Mouse (Mus musculus) kidney, adult 18-20 months (tissue): ENCODE data around the gene Speer4c.
"Not testable (repeated sequence)": the region's sequence is repeated elsewhere in the genome, so short reads cannot be mapped to it uniquely, and the experiment has no call there.

ENCODE experiments used
- DNase-seq: peaks from one replicate; pipeline ENCODE4 v3.0.0; 2021

Speer4c gene

GRCm38 (mm10) chr5:15714171-15714570, at the start of gene Speer4c:
Gene Speer4c, minus strand, starts transcription at chr5:15714271.
- not testable (repeated sequence) for DNase-seq

GRCm38 (mm10) chr5:15747478-15748255, 33.6 kb upstream of the Speer4c start:
- no peak for DNase-seq

- DNase-seq: no peak
These were observed 20.2 kb upstream of the Speer4c start for GRCm38 (mm10) chr5:15734097-15734867.

- DNase-seq: peak; percentile 23
These were observed 11.2 kb downstream of the Speer4c start for GRCm38 (mm10) chr5:15702891-15703290.

- not testable (repeated sequence) for DNase-seq
These were observed 16.4 kb downstream of the Speer4c start for GRCm38 (mm10) chr5:15697719-15698118.

- not testable (repeated sequence) for DNase-seq
These were observed 22.2 kb downstream of the Speer4c start for GRCm38 (mm10) chr5:15691849-15692248.

- DNase-seq: not testable (repeated sequence)
These were observed 23.2 kb downstream of the Speer4c start for GRCm38 (mm10) chr5:15690822-15691221.

GRCm38 (mm10) chr5:15689659-15690213, 24.3 kb downstream of the Speer4c start:
- not testable (repeated sequence) for DNase-seq

- not testable (repeated sequence) for DNase-seq
These were observed 25.0 kb downstream of the Speer4c start for GRCm38 (mm10) chr5:15688874-15689658.

- DNase-seq: peak; percentile 68
These were observed 32.6 kb downstream of the Speer4c start for GRCm38 (mm10) chr5:15681301-15682035.

- peak; percentile 8 for DNase-seq
These were observed 33.8 kb downstream of the Speer4c start for GRCm38 (mm10) chr5:15679980-15680949.

GRCm38 (mm10) chr5:15678907-15679306, 35.2 kb downstream of the Speer4c start:
- DNase-seq: not testable (repeated sequence)

GRCm38 (mm10) chr5:15677750-15678149, 36.3 kb downstream of the Speer4c start:
- DNase-seq: not testable (repeated sequence)

- DNase-seq: not testable (repeated sequence)
These were observed 39.4 kb downstream of the Speer4c start for GRCm38 (mm10) chr5:15674429-15675244.

- not testable (repeated sequence) for DNase-seq
These were observed 40.1 kb downstream of the Speer4c start for GRCm38 (mm10) chr5:15673989-15674388.

GRCm38 (mm10) chr5:15670789-15671188, 43.3 kb downstream of the Speer4c start:
- DNase-seq: not testable (repeated sequence)

- DNase-seq: not testable (repeated sequence)
These were observed 50.2 kb downstream of the Speer4c start for GRCm38 (mm10) chr5:15663847-15664246.
